Mouse (Mus musculus) megakaryocyte progenitor cell, adult 5-6 weeks (primary cell): ENCODE data around the gene Lipt1. TPM values are rescaled to one million over a fixed set of nuclear protein-coding genes. Genes with fewer than 3 reads are reported as not detected.

ENCODE experiments used
- ATAC-seq: replicated peaks from 2 replicates; pipeline ENCODE4 v1.8.0; 2016; ENCODE audit warnings: mild to moderate bottlenecking, moderate TSS enrichment, inconsistent platforms; ENCODE audit not compliant: poor library complexity
- total RNA-seq, 2 experiments: library from RNA; stranded (forward) in 1 of 2; stranded (reverse) in 1 of 2; fragments of 157-497, 149-512 nt in 1 of 2; fragments of 200-1000 nt in 1 of 2; gene quantifications; 2 replicates each; pipeline versions ENCODE4 v1.2.3 to v1.2.4; 2015 to 2017

Lipt1 gene
- 4.4 and 5.8 TPM in 2 replicates for total RNA-seq (2015)
- 5.1 and 8.0 TPM in 2 replicates for total RNA-seq (2017)

GRCm38 (mm10) chr1:37871704-37872103 is at the start of gene Lipt1:
Lipt1 (plus strand) TSS chr1:37871738.
- no peak for ATAC-seq

- no peak for ATAC-seq
Observed at GRCm38 (mm10) chr1:37831681-37832080, 39.9 kb upstream of the Lipt1 start.

- ATAC-seq, result no peak
Observed at GRCm38 (mm10) chr1:37846878-37847277, 24.7 kb upstream of the Lipt1 start.

- no peak for ATAC-seq
Observed at GRCm38 (mm10) chr1:37850696-37851095, 20.8 kb upstream of the Lipt1 start.

- peak; percentile 80 for ATAC-seq
Observed at GRCm38 (mm10) chr1:37864511-37865400, 6.8 kb upstream of the Lipt1 start.

GRCm38 (mm10) chr1:37865401-37866215 is 5.9 kb upstream of the Lipt1 start:
- ATAC-seq, result no peak

GRCm38 (mm10) chr1:37866286-37866685 is 5.3 kb upstream of the Lipt1 start, which contains the start of gene Tsga10:
Tsga10 (minus strand) TSS chr1:37866429.
- no peak for ATAC-seq

- 0 out of 2 replicates have a peak, but pooled peaks have one; percentile 16 for ATAC-seq
Observed at GRCm38 (mm10) chr1:37867056-37867455, 4.5 kb upstream of the Lipt1 start.

GRCm38 (mm10) chr1:37867684-37868322 is 3.7 kb upstream of the Lipt1 start:
- no peak for ATAC-seq

- ATAC-seq, result no peak
Observed at GRCm38 (mm10) chr1:37868640-37869039, 2.9 kb upstream of the Lipt1 start.

GRCm38 (mm10) chr1:37869362-37869761 is 2.2 kb upstream of the Lipt1 start:
- ATAC-seq, result no peak

- ATAC-seq, result peak; percentile 78
Observed at GRCm38 (mm10) chr1:37872131-37873067, 861 bp downstream of the Lipt1 start.

- no peak for ATAC-seq
Observed at GRCm38 (mm10) chr1:37873157-37873556, 1.6 kb downstream of the Lipt1 start.

- ATAC-seq, result no peak
Observed at GRCm38 (mm10) chr1:37877736-37878460, 6.4 kb downstream of the Lipt1 start.

- no peak for ATAC-seq
Observed at GRCm38 (mm10) chr1:37883411-37883810, 11.9 kb downstream of the Lipt1 start.

GRCm38 (mm10) chr1:37884451-37884850 is 12.9 kb downstream of the Lipt1 start:
- peak; percentile 96 for ATAC-seq

GRCm38 (mm10) chr1:37889206-37889605 is 17.7 kb downstream of the Lipt1 start:
- no peak for ATAC-seq

GRCm38 (mm10) chr1:37890025-37890652 is 18.6 kb downstream of the Lipt1 start, which contains the start of the genes Mitd1 and Mrpl30:
Mitd1 (minus strand) TSS chr1:37890411.
Mrpl30 (plus strand) TSS chr1:37890477.
- peak; percentile 94 for ATAC-seq

GRCm38 (mm10) chr1:37891400-37891799 is 19.9 kb downstream of the Lipt1 start:
- ATAC-seq, result peak; percentile 44
